Mouse (Mus musculus): ENCODE results near the gene Zhx3. TPM values are rescaled to one million over a fixed set of nuclear protein-coding genes. Genes with fewer than 3 reads are reported as not detected.

Zhx3 gene
- total and polyA plus RNA-seq, 3 experiments, result 20.3 to 103 (median 54.7) TPM

- peak; percentile 74 for DNase-seq
Measured at GRCm38 (mm10) chr2:160882436-160882835, 9.6 kb upstream of the Zhx3 start.

GRCm38 (mm10) chr2:160881462-160882101, 8.8 kb upstream of the Zhx3 start:
- peak; percentile 61 for DNase-seq

- DNase-seq, result peak; percentile 90
Measured at GRCm38 (mm10) chr2:160880453-160881195, 7.8 kb upstream of the Zhx3 start, which contains the start of gene Lpin3. Gene Lpin3, plus strand, starts transcription at chr2:160880670.

GRCm38 (mm10) chr2:160876115-160876514, 3.3 kb upstream of the Zhx3 start:
- no peak for DNase-seq

DNA sequence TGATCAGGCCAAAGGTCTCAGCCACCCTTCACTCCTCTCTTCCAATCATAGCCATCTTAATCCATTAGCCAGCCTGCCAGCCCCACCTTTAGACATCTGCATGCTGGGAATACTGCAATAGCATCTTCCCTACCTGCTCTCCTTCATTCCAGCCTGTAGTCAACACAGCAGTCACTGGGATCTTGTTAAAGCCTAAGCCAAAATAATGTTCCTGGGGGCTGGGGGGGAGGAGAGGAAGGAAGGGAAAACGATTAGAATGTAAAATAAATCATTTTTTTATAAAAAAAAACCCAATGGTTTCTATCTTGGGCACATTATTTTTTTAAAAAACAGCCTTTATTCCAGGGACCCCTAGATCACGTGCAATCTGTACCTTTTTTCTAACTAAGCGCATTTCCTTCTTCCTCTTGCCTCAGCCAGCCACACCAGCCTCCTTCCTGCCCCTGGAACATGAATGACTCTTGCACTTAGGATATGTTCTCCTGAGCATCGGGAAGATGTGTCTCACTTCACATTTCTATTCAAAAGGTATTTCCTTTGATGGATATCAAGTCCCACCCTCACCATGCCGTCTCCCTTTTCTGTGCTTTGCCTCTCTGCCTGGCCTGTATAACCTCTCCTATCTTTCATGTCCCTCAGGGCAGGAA, 1.6 kb upstream of the Zhx3 start:
- no peak for DNase-seq

- peak; percentile 87 for DNase-seq
Measured at GRCm38 (mm10) chr2:160872395-160872794, 403 bp downstream of the Zhx3 start.

GRCm38 (mm10) chr2:160871310-160871709, 1.5 kb downstream of the Zhx3 start:
- DNase-seq, result no peak

DNA sequence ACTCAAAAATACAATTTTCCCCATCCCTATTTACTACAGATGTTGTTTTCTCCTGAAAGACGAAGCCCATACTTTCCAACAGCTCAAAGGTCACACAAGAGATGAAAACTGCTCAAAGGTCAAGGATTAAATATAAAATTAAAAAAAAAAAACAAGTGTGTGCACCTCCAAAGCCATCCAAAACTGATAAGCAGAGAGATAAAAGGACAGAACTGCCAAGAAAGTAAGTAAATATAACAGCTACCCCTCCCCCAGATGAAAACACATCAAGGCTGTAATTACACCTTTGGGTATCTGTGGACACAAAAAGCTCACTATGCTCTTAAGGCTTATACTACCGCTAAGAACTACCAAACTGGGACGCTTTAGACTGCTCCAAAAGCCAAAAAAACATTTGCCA, 3.4 kb downstream of the Zhx3 start:
- no peak for DNase-seq

DNA sequence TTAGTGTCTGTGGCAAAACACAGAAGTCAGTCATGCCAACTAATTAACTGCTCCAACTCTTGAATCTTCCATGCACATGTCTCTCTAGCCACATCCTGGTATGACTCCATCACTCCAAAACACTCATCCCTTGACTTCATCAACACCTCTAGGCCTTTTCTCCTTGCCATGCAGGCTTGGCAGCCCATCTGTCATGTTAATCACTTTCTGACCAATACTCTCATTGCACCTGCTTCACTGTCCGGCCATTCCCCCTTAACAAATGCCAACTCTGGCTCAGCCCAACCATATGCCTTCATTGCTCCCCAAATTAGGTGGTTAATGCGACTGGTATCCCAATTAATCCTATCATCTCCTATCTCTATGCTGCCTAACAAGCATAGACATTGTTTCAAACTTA, 7.5 kb downstream of the Zhx3 start:
- DNase-seq, result no peak

DNA sequence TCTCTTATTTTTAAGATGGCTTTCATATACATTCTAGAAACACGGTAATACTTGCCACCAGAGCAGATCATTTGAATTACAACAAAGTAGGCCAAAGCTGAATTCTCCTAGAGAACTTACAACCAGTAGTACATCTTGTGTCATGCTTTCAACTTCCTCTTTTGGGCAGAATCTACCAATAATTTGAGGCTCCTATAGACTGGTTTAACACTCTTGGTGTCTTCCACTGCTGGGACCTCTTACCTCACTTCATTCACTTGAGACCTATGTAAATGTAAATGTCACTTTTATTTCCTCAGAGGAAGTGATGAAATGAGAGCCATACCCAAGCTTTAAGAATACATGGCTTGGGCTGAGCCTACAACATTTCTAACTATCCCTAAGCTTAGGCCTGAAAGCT, 8.7 kb downstream of the Zhx3 start:
- no peak for DNase-seq

GRCm38 (mm10) chr2:160860363-160860762, 12.4 kb downstream of the Zhx3 start:
- DNase-seq, result no peak

- no peak for DNase-seq
Measured at GRCm38 (mm10) chr2:160856359-160857102, 16.3 kb downstream of the Zhx3 start.

- DNase-seq, result no peak
Measured at GRCm38 (mm10) chr2:160854687-160855086, 18.1 kb downstream of the Zhx3 start.

DNA sequence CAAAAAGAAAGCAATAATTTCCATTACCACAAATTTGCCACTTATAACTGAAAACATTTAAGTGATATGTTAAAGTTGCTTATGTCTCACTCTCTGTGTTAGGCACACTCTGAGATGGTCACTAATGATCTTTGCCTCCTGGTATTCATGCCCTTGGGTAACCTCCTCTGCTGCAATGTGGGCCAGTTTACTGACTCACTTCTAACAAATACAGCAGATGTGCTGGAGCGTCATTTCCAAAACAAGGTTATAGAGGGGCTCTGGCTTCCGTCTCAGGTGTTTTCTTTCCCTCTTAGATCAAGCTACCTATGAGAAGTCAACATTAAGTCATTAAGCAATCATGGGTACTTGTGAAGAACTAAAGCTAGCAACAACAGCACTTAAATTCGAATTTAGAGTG, 22.4 kb downstream of the Zhx3 start:
- DNase-seq, result peak; percentile 55

DNA sequence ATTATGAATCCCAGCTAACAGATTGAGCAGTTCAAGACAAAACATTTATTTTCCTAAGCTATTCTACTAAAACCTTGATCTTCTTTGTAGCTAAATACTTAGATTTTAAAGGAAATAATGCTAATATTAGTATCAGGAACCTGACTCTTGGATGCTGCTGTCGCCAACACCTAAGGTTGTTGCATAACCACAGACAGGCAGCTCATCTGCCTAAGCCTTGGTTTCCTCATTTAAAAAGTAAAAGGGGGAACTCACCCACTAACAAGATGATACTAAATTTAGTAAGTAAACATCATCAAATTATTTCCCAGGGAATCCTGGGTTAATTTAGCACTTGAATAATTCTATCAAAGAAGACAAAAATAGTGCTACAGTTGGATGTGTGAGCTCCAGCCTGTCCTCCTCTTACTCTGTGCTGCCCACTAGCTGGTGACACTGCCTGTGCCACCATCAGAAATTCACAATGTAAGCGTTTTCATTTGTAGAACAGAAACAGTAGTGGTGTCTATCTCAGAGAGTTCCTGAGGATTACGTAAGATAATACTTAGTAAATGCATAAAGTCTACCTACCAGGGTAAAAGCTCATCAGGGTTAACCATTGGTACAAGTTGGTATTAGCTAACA, 23.1 kb downstream of the Zhx3 start:
- DNase-seq, result no peak

GRCm38 (mm10) chr2:160848186-160848585, 24.6 kb downstream of the Zhx3 start:
- no peak for DNase-seq

- DNase-seq, result no peak
Measured at GRCm38 (mm10) chr2:160847664-160848063, 25.1 kb downstream of the Zhx3 start.

- no peak for DNase-seq
Measured at GRCm38 (mm10) chr2:160840838-160841237, 32.0 kb downstream of the Zhx3 start.

- no peak for DNase-seq
Measured at GRCm38 (mm10) chr2:160810802-160811201, 62.0 kb downstream of the Zhx3 start.

- no peak for DNase-seq
Measured at GRCm38 (mm10) chr2:160810376-160810775, 62.4 kb downstream of the Zhx3 start.

- peak; percentile 58 for DNase-seq
Measured at GRCm38 (mm10) chr2:160806091-160806521, 66.7 kb downstream of the Zhx3 start.

Data from adrenal gland, adult 2 months (tissue).